Mouse (Mus musculus): ENCODE results near the gene Ets2. TPM values are rescaled to one million over a fixed set of nuclear protein-coding genes. Genes with fewer than 3 reads are reported as not detected.
"Not testable (repeated sequence)": the region's sequence is repeated elsewhere in the genome, so short reads cannot be mapped to it uniquely, and the experiment has no call there.

Gene Ets2
- total and polyA plus RNA-seq, 3 experiments, result 15.9 to 23.5 TPM; not detected in 1

DNA sequence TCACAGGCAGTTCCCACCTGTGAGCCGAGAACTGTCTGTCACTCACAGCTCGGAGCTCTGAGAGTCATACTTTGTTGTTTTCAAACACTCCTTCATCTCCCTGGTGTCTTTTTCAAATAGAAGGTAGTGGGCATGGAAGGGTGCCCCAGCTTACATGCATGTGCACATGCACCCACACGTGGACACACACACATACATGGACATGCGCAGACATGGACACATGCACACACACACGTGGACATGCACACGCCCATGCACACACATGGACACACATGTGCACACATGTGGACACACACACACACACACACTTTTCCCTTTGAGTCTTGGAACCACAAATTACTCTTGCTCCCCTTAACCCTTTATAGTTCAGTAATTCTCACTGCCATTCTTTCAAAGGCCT is 8.3 kb downstream of the Ets2 start:
- no peak overlapping the region for H3K9ac ChIP-seq (ENCODE audit: control insufficient read depth, low read depth, low read length, poor library complexity, severe bottlenecking)
- H3K27me3 ChIP-seq (ENCODE audit: control insufficient read depth in 1 of 2, insufficient read depth in 2 of 2, low read length in 2 of 2), result no peaks in the 10 kb centered on the region
- no peak for DNase-seq (ENCODE audit: low read depth, low spot score)
- H3K36me3 ChIP-seq (ENCODE audit: control insufficient read depth in 1 of 2, insufficient read depth in 2 of 2, low read length in 2 of 2), result peaks cover 0 to 9% of the 10 kb centered on the region in 2 experiments; a peak in 2 of 4 replicates
- no peaks in the 10 kb centered on the region; the same call in 1 of the 2 replicates for H3K79me2 ChIP-seq (ENCODE audit: control insufficient read depth, insufficient read depth, low read length, poor library complexity)
- no peak overlapping the region for H3K4me3 ChIP-seq (ENCODE audit: control insufficient read depth in 1 of 2, insufficient read depth in 1 of 2, low read depth in 2 of 2, low read length in 2 of 2)
- H3K27ac ChIP-seq (ENCODE audit: control insufficient read depth, low read depth, low read length), result no peak overlapping the region
- TF ChIP-seq ZKSCAN1 (IDR thresholded peaks at IDR 0.05; ENCODE audit: low read depth, low read length) (no peak), GABPA (IDR thresholded peaks at IDR 0.05; ENCODE audit: low read depth, low read length) (no peak), MYB (IDR thresholded peaks at IDR 0.05; ENCODE audit: low read depth, low read length) (no peak), MAX (IDR thresholded peaks at IDR 0.05; ENCODE audit: low read length) (no peak), ETS1 (IDR thresholded peaks at IDR 0.05; ENCODE audit: low read depth, low read length) (no peak), POLR2AphosphoS2 (IDR thresholded peaks at IDR 0.05; ENCODE audit: low read length) (no peak), GATA1 (IDR thresholded peaks at IDR 0.05; ENCODE audit: low read depth, low read length) (no peak), E2F4 (IDR thresholded peaks at IDR 0.05; ENCODE audit: borderline replicate concordance, low read depth, low read length) (no peak), KAT2A (conservative IDR thresholded peaks at IDR 0.05; ENCODE audit: low read depth, low read length) (no peak), MYC (IDR thresholded peaks at IDR 0.05; ENCODE audit: low read depth, low read length) (no peak), CHD1 (IDR thresholded peaks at IDR 0.05; ENCODE audit: low read depth, low read length) (no peak)
- no peaks in the 10 kb centered on the region for H3K9me3 ChIP-seq (replicated peaks; ENCODE audit: insufficient read depth, low read length)
- no peaks in the 10 kb centered on the region for H3K4me1 ChIP-seq (ENCODE audit: control insufficient read depth in 1 of 2, insufficient read depth in 2 of 2, low read length in 2 of 2)

DNA sequence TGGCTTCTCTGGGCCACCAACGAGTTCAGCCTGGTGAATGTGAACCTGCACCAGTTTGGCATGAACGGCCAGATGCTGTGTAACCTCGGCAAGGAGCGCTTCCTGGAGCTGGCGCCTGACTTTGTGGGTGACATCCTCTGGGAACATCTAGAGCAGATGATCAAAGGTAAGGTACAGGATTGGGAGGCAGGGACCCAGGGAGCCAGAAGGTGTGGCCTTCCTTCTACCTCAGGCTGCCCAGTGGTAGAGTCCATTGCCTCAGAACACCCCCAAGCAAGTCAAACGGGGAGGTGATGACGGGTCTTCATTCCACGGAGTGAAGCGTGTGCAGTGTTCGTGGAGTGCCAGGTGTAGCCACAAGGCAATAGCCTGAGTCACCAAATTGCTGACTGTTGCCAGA is 10.2 kb downstream of the Ets2 start:
- no peak for DNase-seq (ENCODE audit: low read depth, low spot score)
- H3K4me1 ChIP-seq (ENCODE audit: control insufficient read depth in 1 of 2, insufficient read depth in 2 of 2, low read length in 2 of 2), result no peaks in the 10 kb centered on the region
- H3K4me3 ChIP-seq (ENCODE audit: control insufficient read depth in 1 of 2, insufficient read depth in 1 of 2, low read depth in 2 of 2, low read length in 2 of 2), result no peak overlapping the region
- H3K9ac ChIP-seq (ENCODE audit: control insufficient read depth, low read depth, low read length, poor library complexity, severe bottlenecking), result no peak overlapping the region
- H3K79me2 ChIP-seq (ENCODE audit: control insufficient read depth, insufficient read depth, low read length, poor library complexity), result no peaks in the 10 kb centered on the region
- H3K36me3 ChIP-seq (ENCODE audit: control insufficient read depth in 1 of 2, insufficient read depth in 2 of 2, low read length in 2 of 2), result peaks cover 0 to 10% of the 10 kb centered on the region in 2 experiments; a peak in 2 of 4 replicates
- no peak for TF ChIP-seq ETS1 (IDR thresholded peaks at IDR 0.05; ENCODE audit: low read depth, low read length)
- no peak for TF ChIP-seq POLR2AphosphoS2 (IDR thresholded peaks at IDR 0.05; ENCODE audit: low read length)
- TF ChIP-seq SIN3A (IDR thresholded peaks at IDR 0.05; ENCODE audit: low read length), result no peak
- TF ChIP-seq MYC (IDR thresholded peaks at IDR 0.05; ENCODE audit: low read depth, low read length), result no peak
- no peak for TF ChIP-seq TBP (IDR thresholded peaks at IDR 0.05; ENCODE audit: low read depth, low read length)
- TF ChIP-seq MYB (IDR thresholded peaks at IDR 0.05; ENCODE audit: low read depth, low read length), result no peak
- TF ChIP-seq SMC3 (IDR thresholded peaks at IDR 0.05; ENCODE audit: low read depth, low read length), result no peak
- TF ChIP-seq ZKSCAN1 (IDR thresholded peaks at IDR 0.05; ENCODE audit: low read depth, low read length), result no peak
- H3K27ac ChIP-seq (ENCODE audit: control insufficient read depth, low read depth, low read length), result no peak overlapping the region
- no peaks in the 10 kb centered on the region for H3K9me3 ChIP-seq (replicated peaks; ENCODE audit: insufficient read depth, low read length)
- no peaks in the 10 kb centered on the region for H3K27me3 ChIP-seq (ENCODE audit: control insufficient read depth in 1 of 2, insufficient read depth in 2 of 2, low read length in 2 of 2)

DNA sequence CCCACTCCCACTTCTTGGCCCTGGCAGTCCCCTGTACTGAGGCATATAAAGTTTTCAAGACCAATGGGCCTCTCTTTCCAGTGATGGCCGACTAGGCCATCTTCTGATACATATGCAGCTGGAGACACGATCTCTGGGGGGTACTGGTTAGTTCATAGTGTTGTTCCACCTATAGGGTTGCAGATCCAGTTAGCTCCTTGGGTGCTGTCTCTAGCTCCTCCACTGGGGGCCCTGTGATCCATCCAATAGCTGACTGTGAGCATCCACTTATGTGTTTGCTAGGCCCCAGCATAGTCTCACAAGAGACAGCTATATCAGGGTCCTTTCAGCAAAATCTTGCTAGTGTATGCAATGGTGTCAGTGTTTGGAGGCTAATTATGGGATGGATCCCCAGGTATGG is 11.2 kb downstream of the Ets2 start:
- peaks cover 0 to 11% of the 10 kb centered on the region in 2 experiments; a peak in 2 of 4 replicates for H3K36me3 ChIP-seq (ENCODE audit: control insufficient read depth in 1 of 2, insufficient read depth in 2 of 2, low read length in 2 of 2)
- not testable (repeated sequence) for DNase-seq (ENCODE audit: low read depth, low spot score); H3K4me1 ChIP-seq (ENCODE audit: control insufficient read depth in 1 of 2, insufficient read depth in 2 of 2, low read length in 2 of 2)

More for the DNA sequence above, 11.2 kb downstream of the Ets2 start:
- not testable (repeated sequence) for H3K4me3 ChIP-seq (ENCODE audit: control insufficient read depth in 1 of 2, insufficient read depth in 1 of 2, low read depth in 2 of 2, low read length in 2 of 2); H3K9ac ChIP-seq (ENCODE audit: control insufficient read depth, low read depth, low read length, poor library complexity, severe bottlenecking); H3K9me3 ChIP-seq (replicated peaks; ENCODE audit: insufficient read depth, low read length); H3K27ac ChIP-seq (ENCODE audit: control insufficient read depth, low read depth, low read length); H3K79me2 ChIP-seq (ENCODE audit: control insufficient read depth, insufficient read depth, low read length, poor library complexity); H3K27me3 ChIP-seq (ENCODE audit: control insufficient read depth in 1 of 2, insufficient read depth in 2 of 2, low read length in 2 of 2)

Data from MEL (cell line).